Mouse (Mus musculus) liver, embryonic 14.5 days (tissue): ENCODE data around the gene Mipol1.

Source experiments
- CTCF ChIP-seq: IDR thresholded peaks from 2 replicates; pipeline ENCODE4 v1.5.1; 2016; ENCODE audit warnings: antibody characterized with exemption, low read depth, control low read depth
- EP300 ChIP-seq: IDR thresholded peaks from 2 replicates; pipeline ENCODE4 v1.6.1; 2016; ENCODE audit warnings: antibody characterized with exemption, low read depth

DNA sequence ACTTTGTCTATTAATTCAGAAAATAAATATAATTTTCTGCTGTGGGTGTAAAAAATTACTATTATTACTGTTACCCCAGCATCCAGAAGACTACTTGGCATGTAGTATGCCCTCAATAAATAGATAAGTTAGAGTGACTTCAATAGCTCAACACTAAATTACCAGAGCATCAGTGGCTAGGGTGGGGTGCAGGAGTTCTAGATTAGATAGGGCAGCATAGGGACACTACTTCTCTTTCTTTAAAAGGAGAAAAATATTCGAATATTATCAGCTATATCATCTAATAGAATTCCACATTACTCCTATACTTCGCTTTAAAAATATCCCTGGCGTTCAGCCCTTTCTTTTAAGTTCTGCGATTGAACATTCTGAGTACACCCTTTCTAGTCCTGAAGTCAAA is 524 bp upstream of the Mipol1 start:
- TF ChIP-seq CTCF (no peak), EP300 (no peak)
